Mouse (Mus musculus) E14TG2a.4 (cell line): Measurements from ENCODE around the gene Apbb1.

ENCODE experiments used
- H3K27me3 ChIP-seq: 2 replicates; pipeline ENCODE4 v1.6.1; 2014; ENCODE audit warnings: low read length, control low read depth; ENCODE audit not compliant: insufficient read depth
- H3K36me3 ChIP-seq: 2 replicates; pipeline ENCODE4 v1.6.1; 2014; ENCODE audit warnings: low read length, control low read depth; ENCODE audit not compliant: insufficient read depth
- H3K4me1 ChIP-seq: replicated peaks from 2 replicates; pipeline ENCODE4 v1.6.1; 2014; ENCODE audit warnings: low read depth, low read length, control low read depth
- H3K4me3 ChIP-seq: replicated peaks from 2 replicates; pipeline ENCODE4 v1.5.1; 2014; ENCODE audit warnings: mild to moderate bottlenecking, low read length
- H3K9me3 ChIP-seq: 2 replicates; pipeline ENCODE4 v1.6.1; 2014; ENCODE audit warnings: low read length, control low read depth
- CTCF ChIP-seq: conservative IDR thresholded peaks from 2 replicates; pipeline ENCODE4 v1.5.1; 2014; ENCODE audit warnings: low read length
- NANOG ChIP-seq: IDR thresholded peaks from 2 replicates; pipeline ENCODE4 v1.6.1; 2014; ENCODE audit warnings: borderline replicate concordance, low read length, mixed read lengths
- POU5F1 ChIP-seq: IDR thresholded peaks from 2 replicates; pipeline ENCODE4 v1.6.1; 2014; ENCODE audit warnings: low read length, borderline replicate concordance

The Apbb1 gene

DNA sequence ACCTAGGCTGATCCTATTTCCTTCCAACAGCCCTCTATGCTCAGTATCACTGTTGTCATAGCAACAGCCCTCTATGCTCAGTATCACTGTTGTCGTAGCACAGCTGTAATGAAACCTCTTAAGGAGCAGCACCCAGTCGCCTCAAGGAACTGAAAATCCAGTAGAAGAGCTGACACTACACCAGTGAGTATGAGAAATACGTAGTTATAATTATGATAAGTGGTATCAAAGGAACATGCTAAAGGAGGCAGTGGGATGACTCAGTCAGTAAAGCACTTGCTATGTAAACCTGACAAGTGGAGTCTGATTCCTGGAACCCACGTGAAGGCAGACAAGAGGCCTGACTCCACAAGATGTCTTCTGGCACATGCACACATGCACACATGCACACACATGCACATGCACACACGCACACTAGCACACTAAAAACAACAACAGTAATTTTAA lies 67.6 kb downstream of the Apbb1 start:
- TF ChIP-seq CTCF: no peak
- TF ChIP-seq POU5F1: no peak
- TF ChIP-seq NANOG: no peak
- Histone ChIP-seq H3K27me3 (peaks cover 17% of the 10 kb centered on the region; the same call in 1 of the 2 replicates), H3K36me3 (no peaks in the 10 kb centered on the region), H3K4me3 (no peak overlapping the region), H3K9me3 (no peaks in the 10 kb centered on the region), H3K4me1 (no peaks in the 10 kb centered on the region)

DNA sequence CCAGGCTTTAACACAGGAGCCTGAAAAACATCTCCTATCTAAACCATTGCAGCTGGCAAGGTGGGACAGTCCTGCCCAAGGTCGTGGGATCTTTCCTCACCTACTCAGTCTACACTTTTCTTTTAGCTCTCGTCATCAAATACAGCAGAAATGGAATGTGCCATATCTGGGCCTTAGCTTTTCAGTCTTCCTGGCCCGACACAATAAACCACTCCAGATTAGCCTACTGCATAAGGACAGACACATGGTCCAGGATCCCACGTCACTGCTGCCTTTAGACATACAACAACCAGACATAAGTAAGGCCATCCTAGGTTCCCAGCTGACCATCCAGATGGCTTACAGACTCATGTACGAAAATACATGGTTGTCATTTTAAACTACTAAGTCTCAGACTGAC lies 71.3 kb downstream of the Apbb1 start:
- H3K36me3 ChIP-seq: no peaks in the 10 kb centered on the region
- H3K27me3 ChIP-seq: peaks cover 11% of the 10 kb centered on the region; the same call in 1 of the 2 replicates
- H3K9me3 ChIP-seq: no peaks in the 10 kb centered on the region
- no peak overlapping the region for H3K4me3 ChIP-seq
- TF ChIP-seq CTCF (no peak), POU5F1 (no peak), NANOG (no peak)
- H3K4me1 ChIP-seq: no peaks in the 10 kb centered on the region
